ENCODE assay signal across 14 mouse cellular contexts in the genomic region with DNA sequence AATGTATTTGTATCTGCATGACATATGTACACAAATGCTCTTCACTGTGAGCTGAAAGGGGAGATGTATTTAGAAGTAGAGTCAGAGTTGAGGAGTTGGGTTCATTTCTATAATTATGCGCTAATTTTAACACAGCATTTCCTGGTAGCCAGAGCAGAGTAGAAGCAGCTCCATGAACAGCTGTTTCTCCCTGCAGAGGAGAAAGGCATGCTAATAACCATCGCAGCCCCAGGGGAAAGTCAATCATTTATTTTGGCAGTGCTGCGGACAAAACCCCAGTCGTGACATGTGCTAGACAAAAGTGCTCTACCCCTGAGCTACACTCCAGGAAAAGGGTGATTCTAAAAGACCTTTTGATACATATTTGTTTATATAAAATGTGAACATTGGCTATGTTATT.
DNase-seq lines count a peak whose midpoint lies in the region; ATAC-seq lines count a peak whose summit lies in the region.
"Had no signal": no experiment of that assay in that cellular context is flagged by ENCODE, and none has a peak within 500 bp of the region (broad histone marks: within the 10 kb centered on the region; RNA-seq: fewer than 3 reads in every experiment).

No protein-coding gene starts in this region.

- no peak overlapping the region for H3K4me3 ChIP-seq in forebrain, embryonic 13.5 days
- H3K4me3 ChIP-seq in forebrain, embryonic 12.5 days (replicated peaks) = no peak overlapping the region
- no peak overlapping the region for H3K4me3 ChIP-seq in neural tube, embryonic 15.5 days (replicated peaks)
- no peak overlapping the region for H3K4me3 ChIP-seq in liver, embryonic 11.5 days (ENCODE audit: low read depth, low read length)
- H3K4me3 ChIP-seq: heart, embryonic 13.5 days had no signal

- H3K9ac ChIP-seq in forebrain, embryonic 13.5 days = no peak overlapping the region
- no peak overlapping the region for H3K9ac ChIP-seq in forebrain, embryonic 12.5 days
- no peak overlapping the region for H3K9ac ChIP-seq in neural tube, embryonic 15.5 days (replicated peaks)
- no peak overlapping the region for H3K9ac ChIP-seq in liver, embryonic 11.5 days (ENCODE audit: low read depth, low read length)
- H3K9ac ChIP-seq: heart, embryonic 13.5 days had no signal

- H3K36me3 ChIP-seq in forebrain, embryonic 13.5 days (ENCODE audit: poor library complexity, severe bottlenecking) = no peaks in the 10 kb centered on the region
- no peaks in the 10 kb centered on the region for H3K36me3 ChIP-seq in forebrain, embryonic 12.5 days (replicated peaks)
- no peaks in the 10 kb centered on the region for H3K36me3 ChIP-seq in neural tube, embryonic 15.5 days
- no peaks in the 10 kb centered on the region for H3K36me3 ChIP-seq in liver, embryonic 11.5 days (ENCODE audit: control insufficient read depth, insufficient read depth, low read length)
- H3K36me3 ChIP-seq: heart, embryonic 13.5 days had no signal

- H3K4me1 ChIP-seq in forebrain, embryonic 13.5 days = no peaks in the 10 kb centered on the region
- no peaks in the 10 kb centered on the region for H3K4me1 ChIP-seq in forebrain, embryonic 12.5 days
- H3K4me1 ChIP-seq in neural tube, embryonic 15.5 days = no peaks in the 10 kb centered on the region
- H3K4me1 ChIP-seq in liver, embryonic 11.5 days (replicated peaks; ENCODE audit: control insufficient read depth, insufficient read depth, low read length) = no peaks in the 10 kb centered on the region
- H3K4me1 ChIP-seq: heart, embryonic 13.5 days had no signal

- peak; percentile 51; the same call in 1 of the 2 replicates for ATAC-seq in forebrain, embryonic 13.5 days
- no peak for ATAC-seq in forebrain, embryonic 12.5 days (ENCODE audit: low FRiP score)
- ATAC-seq in neural tube, embryonic 15.5 days (ENCODE audit: low FRiP score) = no peak
- no peak for ATAC-seq in liver, embryonic 11.5 days (replicated peaks; ENCODE audit: low FRiP score)
- ATAC-seq: intestine, postnatal 0 days had no signal

- no peak overlapping the region for H3K4me2 ChIP-seq in forebrain, embryonic 13.5 days
- H3K4me2 ChIP-seq in forebrain, embryonic 12.5 days = no peak overlapping the region
- no peak overlapping the region for H3K4me2 ChIP-seq in neural tube, embryonic 15.5 days
- H3K4me2 ChIP-seq in liver, embryonic 11.5 days = no peak overlapping the region
- H3K4me2 ChIP-seq: heart, embryonic 13.5 days had no signal

- peak; percentile 31 for DNase-seq in neural tube, embryonic 10.5 days (ENCODE audit: extremely low spot score, low spot score)
- peak; percentile 55 to 66 for DNase-seq in kidney, postnatal 25 days
- no peak for DNase-seq in thymus, postnatal 4 days
- no peak for DNase-seq in liver, embryonic 11.5 days (ENCODE audit: low spot score)
- no peak for DNase-seq in gastrocnemius, postnatal 10 days
- DNase-seq: adrenal gland, postnatal 10 days; cerebellum, adult 8-10 months; thymus, postnatal 14 days had no signal

- H3K27ac ChIP-seq in forebrain, embryonic 13.5 days = no peak overlapping the region
- H3K27ac ChIP-seq in forebrain, embryonic 12.5 days = no peak overlapping the region
- no peak overlapping the region for H3K27ac ChIP-seq in neural tube, embryonic 15.5 days (replicated peaks)
- H3K27ac ChIP-seq in liver, embryonic 11.5 days (ENCODE audit: low read depth, low read length) = no peak overlapping the region
- H3K27ac ChIP-seq: heart, embryonic 13.5 days; macrophage had no signal

- H3K9me3 ChIP-seq in forebrain, embryonic 13.5 days (replicated peaks) = no peaks in the 10 kb centered on the region
- no peaks in the 10 kb centered on the region for H3K9me3 ChIP-seq in forebrain, embryonic 12.5 days
- H3K9me3 ChIP-seq in neural tube, embryonic 15.5 days (replicated peaks) = no peaks in the 10 kb centered on the region
- no peaks in the 10 kb centered on the region for H3K9me3 ChIP-seq in liver, embryonic 11.5 days (ENCODE audit: control insufficient read depth, low read length)
- H3K9me3 ChIP-seq: heart, embryonic 13.5 days had no signal

- WGBS in forebrain, embryonic 13.5 days = 55% methylated on average over 4 of the region's 4 CpGs
- WGBS in forebrain, embryonic 12.5 days = 59% methylated on average over 4 of the region's 4 CpGs
- 26% methylated on average over 4 of the region's 4 CpGs for WGBS in neural tube, embryonic 15.5 days
- WGBS in liver, embryonic 11.5 days = 67% methylated on average over 4 of the region's 4 CpGs

- no peaks in the 10 kb centered on the region for H3K27me3 ChIP-seq in forebrain, embryonic 13.5 days
- H3K27me3 ChIP-seq in forebrain, embryonic 12.5 days = no peaks in the 10 kb centered on the region
- H3K27me3 ChIP-seq in neural tube, embryonic 15.5 days (replicated peaks) = no peaks in the 10 kb centered on the region
- no peaks in the 10 kb centered on the region for H3K27me3 ChIP-seq in liver, embryonic 11.5 days (replicated peaks; ENCODE audit: control insufficient read depth, insufficient read depth, low read length)
- H3K27me3 ChIP-seq: heart, embryonic 13.5 days had no signal

Comparison
In these comparisons a context has a peak if more than half of its experiments do, and no peak if none do; other contexts are left out.
1. DNase-seq: peak in neural tube, embryonic 10.5 days (single experiment) and kidney, postnatal 25 days (2 of 2); none in thymus, postnatal 4 days (single experiment), liver, embryonic 11.5 days (single experiment) and gastrocnemius, postnatal 10 days (single experiment).